Mouse (Mus musculus) spleen, adult 2 months (tissue): Measurements from ENCODE around the gene Gpr35. TPM values are rescaled to one million over a fixed set of nuclear protein-coding genes. Genes with fewer than 3 reads are reported as not detected.
"Not testable (repeated sequence)": the region's sequence is repeated elsewhere in the genome, so short reads cannot be mapped to it uniquely, and the experiment has no call there.

Experiments
- DNase-seq, 2 experiments: peaks; one replicate each; pipeline versions ENCODE4 v3.0.0 to v3.0.0-alpha.2; 2012 to 2021; ENCODE audit warnings: low spot score in 2 of 2, low read depth in 1 of 2
- H3K27ac ChIP-seq: fragments of 200-500 bp; 2 replicates; pipeline ENCODE4 v1.5.1; 2012; ENCODE audit warnings: low read length, inconsistent platforms; ENCODE audit not compliant: insufficient read depth
- H3K27me3 ChIP-seq: fragments of 200-500 bp; 2 replicates; pipeline ENCODE4 v1.6.1; 2012; ENCODE audit warnings: mild to moderate bottlenecking, moderate library complexity, low read length, inconsistent platforms; ENCODE audit not compliant: control insufficient read depth, insufficient read depth
- H3K36me3 ChIP-seq: fragments of 200-500 bp; 2 replicates; pipeline ENCODE4 v1.6.1; 2012; ENCODE audit warnings: mild to moderate bottlenecking, low read length, inconsistent platforms; ENCODE audit not compliant: control insufficient read depth, insufficient read depth
- H3K4me1 ChIP-seq: fragments of 200-500 bp; 2 replicates; pipeline ENCODE4 v1.6.1; 2011; ENCODE audit warnings: inconsistent platforms; ENCODE audit not compliant: control insufficient read depth, insufficient read depth, insufficient read length
- H3K4me3 ChIP-seq: fragments of 200-500 bp; 2 replicates; pipeline ENCODE4 v1.5.1; 2011; ENCODE audit warnings: mild to moderate bottlenecking, inconsistent platforms; ENCODE audit not compliant: insufficient read depth, insufficient read length; ENCODE audit errors: extremely low read depth
- CTCF ChIP-seq: fragments of 200-500 bp; IDR thresholded peaks from 2 replicates; pipeline ENCODE4 v1.5.1; 2011; ENCODE audit warnings: mild to moderate bottlenecking, inconsistent platforms; ENCODE audit not compliant: insufficient read depth, insufficient read length, insufficient replicate concordance; ENCODE audit errors: extremely low read depth
- POLR2A ChIP-seq: fragments of 200-500 bp; IDR thresholded peaks from 2 replicates; pipeline ENCODE4 v1.6.1; 2011; ENCODE audit warnings: low read depth, low read length, inconsistent platforms
- WGBS: fragments of 180-500 bp; shearing (Covaris S2); methylation state at CpG from one replicate; pipeline ENCODE4 v1.1.7; 2018; 5-methylcytosine and 5-hydroxymethylcytosine counted together
- polyA plus RNA-seq: library from polyadenylated mRNA; depleted of rRNA; stranded (reverse); fragments of >200 nt; gene quantifications from 2 replicates; pipeline ENCODE4 v1.2.3, GENCODE M21; 2012

Gene Gpr35
- polyA plus RNA-seq, 1 experiment: 20.7 TPM

DNA sequence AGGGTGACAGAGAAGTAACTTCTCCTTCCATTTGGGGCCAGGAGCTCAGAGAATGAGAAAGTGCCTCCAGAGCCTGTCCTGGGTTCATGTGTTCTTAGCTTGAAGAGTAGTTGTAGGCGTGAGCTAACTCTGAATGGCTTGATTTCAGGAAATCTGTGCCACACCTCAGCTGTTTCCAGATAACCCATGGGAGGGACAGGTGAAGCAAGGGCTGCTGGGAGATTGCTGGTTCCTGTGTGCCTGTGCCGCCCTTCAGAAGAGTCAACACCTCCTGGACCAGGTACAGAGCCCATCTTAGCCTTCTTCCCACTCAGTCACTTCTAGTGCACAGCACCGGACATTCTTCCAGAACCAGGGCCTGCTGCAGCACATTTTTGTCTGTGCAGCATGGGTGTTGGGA, 12.9 kb upstream of the Gpr35 start:
- no peaks in the 10 kb centered on the region; the same call in 1 of the 2 replicates for H3K4me1 ChIP-seq
- TF ChIP-seq CTCF: no peak
- no peak for TF ChIP-seq POLR2A
- 88% methylated on average over 3 of the region's 3 CpGs for WGBS
- no peak overlapping the region for H3K27ac ChIP-seq
- H3K4me3 ChIP-seq: no peak overlapping the region
- peaks cover 10% of the 10 kb centered on the region for H3K36me3 ChIP-seq
- DNase-seq: no peak
- H3K27me3 ChIP-seq: no peaks in the 10 kb centered on the region

DNA sequence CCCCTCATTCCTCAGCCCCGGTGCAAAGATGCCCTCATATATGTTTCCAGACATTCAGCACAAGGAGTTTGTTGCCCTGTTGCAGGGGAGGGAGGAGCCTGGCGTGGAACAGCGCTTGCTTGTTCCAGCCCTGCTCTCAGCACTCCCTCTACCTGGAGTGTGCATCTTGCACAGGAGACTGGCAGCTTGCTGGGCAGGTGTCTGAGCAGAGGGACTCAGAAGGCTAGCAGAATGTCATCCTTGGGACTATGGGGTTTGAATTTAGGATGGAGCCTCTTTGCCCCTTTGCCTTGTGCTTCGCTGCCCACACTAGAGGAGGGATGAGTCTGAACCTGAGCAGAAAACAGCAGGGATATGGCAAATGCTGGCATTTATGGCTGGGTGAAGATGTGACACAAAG, 10.9 kb upstream of the Gpr35 start:
- Histone ChIP-seq H3K27me3 (no peaks in the 10 kb centered on the region), H3K4me3 (no peak overlapping the region), H3K36me3 (peaks cover 12% of the 10 kb centered on the region), H3K27ac (no peak overlapping the region), H3K4me1 (no peaks in the 10 kb centered on the region)
- TF ChIP-seq CTCF: no peak
- no peak for TF ChIP-seq POLR2A
- WGBS: 95% methylated on average over 4 of the region's 4 CpGs
- no peak for DNase-seq

DNA sequence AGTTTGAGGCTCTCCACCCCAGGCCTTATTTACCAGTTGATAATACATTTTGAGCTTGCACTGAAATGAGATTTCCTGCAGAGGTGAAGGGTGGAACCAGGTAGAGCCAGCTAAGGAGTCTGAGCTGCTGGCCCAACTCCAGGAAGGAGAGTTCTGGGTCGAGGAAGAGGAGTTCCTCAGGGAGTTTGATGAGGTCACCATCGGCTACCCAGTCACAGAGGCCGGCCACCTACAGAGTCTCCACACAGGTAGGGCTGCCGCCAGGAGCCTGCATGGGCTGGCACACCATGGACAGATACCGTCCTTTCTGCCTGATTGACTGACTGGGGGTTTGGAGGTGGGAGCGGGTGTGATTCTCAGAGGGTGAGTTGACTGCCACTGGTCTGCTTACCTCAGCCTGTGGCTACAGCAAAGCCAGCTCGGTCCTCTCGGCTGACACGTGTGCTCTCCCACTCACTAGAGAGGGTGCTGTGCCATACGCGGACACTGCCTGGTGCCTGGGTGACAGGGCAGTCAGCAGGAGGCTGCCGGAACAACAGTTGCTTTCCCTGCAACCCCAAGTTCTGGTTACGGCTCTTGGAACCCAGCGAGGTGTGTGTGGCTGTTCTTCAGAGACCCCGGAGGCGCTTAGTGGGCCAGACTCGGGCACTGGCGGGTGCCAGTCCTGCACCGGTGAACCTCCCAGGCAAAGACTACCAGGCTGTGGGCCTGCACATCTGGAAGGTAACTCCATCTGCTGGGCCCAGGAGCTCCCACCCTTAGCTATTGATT, 7.3 kb upstream of the Gpr35 start:
- peaks cover 15% of the 10 kb centered on the region for H3K36me3 ChIP-seq
- WGBS: 95% methylated on average over 19 of the region's 19 CpGs

DNA sequence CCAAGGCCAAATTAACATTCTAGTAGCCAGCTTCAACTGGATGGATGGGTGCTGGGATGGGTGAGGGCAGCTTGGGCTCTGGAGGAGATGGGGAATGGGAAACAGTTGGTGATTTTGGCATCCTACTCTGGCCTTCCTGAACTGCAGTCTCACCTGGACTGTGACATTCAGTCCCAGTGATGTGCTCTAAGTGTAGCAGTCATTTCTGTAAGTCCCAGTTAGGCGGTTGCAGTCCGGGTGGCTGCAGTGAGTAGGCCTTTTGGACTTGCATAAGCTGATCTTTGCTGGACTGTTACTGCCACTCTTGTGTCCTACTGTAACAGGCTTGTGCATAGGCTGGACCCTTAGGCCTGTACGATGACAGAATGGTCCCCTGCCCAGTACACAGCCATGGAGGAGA, 2.7 kb upstream of the Gpr35 start:
- no peak for DNase-seq
- Histone ChIP-seq H3K4me1 (no peaks in the 10 kb centered on the region), H3K27ac (no peak overlapping the region), H3K27me3 (no peaks in the 10 kb centered on the region), H3K4me3 (no peak overlapping the region), H3K36me3 (peaks cover 5% of the 10 kb centered on the region)
- 94% methylated on average over 3 of the region's 3 CpGs for WGBS
- no peak for TF ChIP-seq POLR2A
- no peak for TF ChIP-seq CTCF

More for the DNA sequence above, 7.3 kb upstream of the Gpr35 start:
- no peak overlapping the region for H3K27ac ChIP-seq
- no peaks in the 10 kb centered on the region for H3K27me3 ChIP-seq
- no peak for DNase-seq
- TF ChIP-seq POLR2A: no peak
- no peak for TF ChIP-seq CTCF
- no peak overlapping the region for H3K4me3 ChIP-seq
- no peaks in the 10 kb centered on the region for H3K4me1 ChIP-seq

DNA sequence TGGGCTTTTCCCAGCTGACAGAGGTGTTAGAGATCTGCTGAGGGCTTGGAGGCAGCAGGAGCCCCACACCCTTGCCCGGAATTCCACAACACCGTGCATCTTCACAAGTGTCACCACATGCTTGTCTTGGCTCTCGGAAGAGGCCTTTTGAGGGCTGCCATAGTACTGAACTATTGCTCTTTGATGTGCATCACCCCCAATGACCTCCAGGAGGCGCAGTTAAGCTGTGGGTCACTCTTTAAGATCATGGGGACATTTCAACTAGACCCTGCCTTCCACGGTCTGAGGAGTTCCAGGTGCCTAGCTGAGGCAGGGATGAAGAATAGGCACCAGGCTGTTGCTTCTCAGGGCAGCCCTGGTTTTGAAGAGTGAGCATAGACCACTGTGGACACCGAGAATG, 1.2 kb upstream of the Gpr35 start:
- Histone ChIP-seq H3K27me3 (no peaks in the 10 kb centered on the region), H3K4me1 (no peaks in the 10 kb centered on the region), H3K4me3 (no peak overlapping the region), H3K36me3 (peaks cover 4% of the 10 kb centered on the region), H3K27ac (no peak overlapping the region)
- DNase-seq: no peak
- WGBS: 69% methylated on average over 6 of the region's 6 CpGs
- no peak for TF ChIP-seq POLR2A
- no peak; the same call in 1 of the 2 replicates for TF ChIP-seq CTCF

DNA sequence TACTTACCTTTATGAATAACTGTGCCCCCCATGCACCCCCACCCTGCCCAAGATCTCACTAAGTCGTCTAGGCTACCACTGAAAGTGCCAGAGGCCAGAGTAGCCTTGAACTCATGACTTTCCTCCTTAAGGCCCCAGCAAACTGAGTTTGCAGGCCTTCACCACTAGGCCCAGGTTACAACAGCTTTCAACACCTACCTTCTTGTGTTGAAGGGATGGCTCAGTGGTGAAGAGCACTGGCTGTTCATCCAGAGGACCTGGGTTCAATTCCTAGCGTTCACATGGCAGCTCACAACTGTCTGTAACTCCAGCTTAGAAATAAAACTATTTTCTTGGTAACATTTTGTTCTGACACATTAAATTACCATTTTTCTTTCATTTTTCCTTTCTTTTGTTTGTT, 3.0 kb downstream of the Gpr35 start:
- Histone ChIP-seq H3K27me3 (no peaks in the 10 kb centered on the region), H3K36me3 (no peaks in the 10 kb centered on the region), H3K4me1 (no peaks in the 10 kb centered on the region), H3K27ac (no peak overlapping the region), H3K4me3 (no peak overlapping the region)
- no peak for DNase-seq
- 70% methylated on average over 2 of the region's 2 CpGs for WGBS
- no peak for TF ChIP-seq POLR2A
- no peak for TF ChIP-seq CTCF

DNA sequence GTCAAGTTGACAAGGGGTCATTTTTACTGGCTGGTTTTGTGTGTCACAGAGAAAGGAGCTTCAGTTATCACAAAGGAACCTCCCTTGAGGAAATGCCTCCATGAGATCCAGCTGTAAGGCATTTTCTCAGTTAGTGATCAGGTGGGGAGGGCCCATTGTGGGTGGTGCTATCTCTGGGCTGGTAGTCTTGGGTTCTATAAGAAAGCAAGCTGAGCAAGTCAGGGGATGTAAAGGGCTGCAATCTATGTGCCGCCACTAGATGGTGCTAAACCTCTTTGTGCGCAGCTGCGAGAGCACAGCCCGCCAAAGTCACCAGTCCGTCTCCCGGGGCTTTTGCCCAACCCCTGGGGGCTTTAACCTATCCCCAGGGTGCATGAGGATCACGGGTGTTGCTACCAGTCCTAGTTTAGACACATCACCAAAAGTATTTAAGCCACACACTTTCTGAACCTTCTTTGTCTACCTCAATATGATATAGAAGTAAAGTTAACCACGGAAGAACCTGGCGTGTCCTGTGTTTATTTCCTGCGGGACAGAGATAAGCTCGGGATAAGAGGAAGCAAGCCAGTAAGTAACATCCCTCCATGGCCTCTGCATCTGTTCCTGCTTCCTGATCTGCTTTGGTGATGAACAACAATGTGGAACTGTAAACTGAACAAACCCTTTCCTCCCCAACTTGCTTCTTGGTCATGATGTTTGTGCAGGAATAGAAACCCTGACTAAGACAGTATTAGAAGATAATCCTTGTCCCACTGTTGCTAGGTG, 6.1 kb downstream of the Gpr35 start:
- DNase-seq: peak in 1 of 2 experiments; percentile 57
- not testable (repeated sequence) for H3K4me1 ChIP-seq, H3K27me3 ChIP-seq, H3K36me3 ChIP-seq, H3K27ac ChIP-seq, H3K4me3 ChIP-seq
- 4% methylated on average over 11 of the region's 11 CpGs for WGBS
